Mouse (Mus musculus): ENCODE results near the gene Ralgds.

Gene Ralgds

DNA sequence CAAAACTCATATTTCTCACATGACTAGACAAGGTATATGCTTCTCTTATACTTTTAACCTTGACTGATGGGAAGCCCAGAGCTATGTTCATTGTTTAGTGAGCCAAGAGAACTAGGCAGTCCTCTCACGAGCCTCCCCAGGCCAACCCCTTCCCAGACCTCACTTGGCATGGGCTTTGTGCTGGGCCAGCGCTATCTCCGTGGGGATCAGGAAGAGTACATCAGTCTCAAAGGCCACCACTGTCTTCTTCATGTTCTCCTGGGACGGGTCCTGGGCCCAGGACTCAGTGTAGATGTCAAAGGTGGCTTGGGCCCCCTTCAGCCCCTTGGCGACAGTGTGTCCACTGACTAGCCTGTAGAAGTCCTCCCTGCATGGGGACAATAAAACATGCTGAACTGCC is 44.5 kb downstream of the Ralgds start:
- in situ Hi-C loops (cut with MboI, MseI), result loop anchor here in 1 of 2 experiments (10.0 kb wide), 1 partner anchor 353 kb away; no protein-coding TSS in a partner anchor

DNA sequence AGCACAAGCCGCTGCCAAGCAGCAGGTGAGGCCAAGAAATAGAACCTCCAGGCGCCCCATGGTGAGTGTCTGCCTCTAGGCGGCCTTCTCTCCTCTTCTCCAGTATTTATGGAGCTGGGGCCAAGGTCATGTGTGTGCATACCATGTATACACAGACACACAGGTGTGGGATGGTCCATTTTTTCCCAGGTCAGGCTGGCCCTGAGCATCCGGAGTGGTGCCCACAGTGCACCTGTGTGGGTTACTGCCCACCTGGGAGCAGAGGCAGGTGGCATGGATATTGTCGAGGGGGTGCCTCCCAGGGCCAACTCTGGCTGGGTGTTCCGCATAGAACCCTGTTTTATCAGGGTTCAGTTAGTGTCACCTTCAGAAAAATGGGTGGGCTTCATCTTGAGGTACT is 50.4 kb downstream of the Ralgds start, which contains the start of gene Cel:
Cel (minus strand) TSS at position 101 of the 400 bp plus-strand sequence.
- in situ Hi-C loops (cut with MboI, MseI), result no loop called here

DNA sequence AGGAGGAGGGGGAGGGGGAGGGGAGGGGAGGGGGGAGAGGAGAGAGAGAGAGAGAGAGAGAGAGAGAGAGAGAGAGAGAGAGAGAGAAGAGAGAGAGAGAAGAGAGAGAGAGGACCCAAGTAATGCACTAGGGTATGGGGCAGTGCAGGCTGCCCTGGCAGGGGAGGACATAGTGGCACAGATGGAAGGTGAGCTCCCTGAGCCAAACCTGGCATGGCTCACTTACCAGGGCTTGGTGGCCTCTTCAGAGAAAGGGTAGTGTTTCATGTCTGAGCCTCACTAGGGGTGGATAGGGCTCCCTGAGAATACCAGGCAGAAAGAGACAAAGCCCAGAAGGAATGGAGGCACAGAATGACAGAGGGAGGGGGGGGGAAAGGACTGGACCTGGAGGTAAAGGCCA is 50.9 kb downstream of the Ralgds start:
- in situ Hi-C loops (cut with MboI, MseI), result no loop called here

DNA sequence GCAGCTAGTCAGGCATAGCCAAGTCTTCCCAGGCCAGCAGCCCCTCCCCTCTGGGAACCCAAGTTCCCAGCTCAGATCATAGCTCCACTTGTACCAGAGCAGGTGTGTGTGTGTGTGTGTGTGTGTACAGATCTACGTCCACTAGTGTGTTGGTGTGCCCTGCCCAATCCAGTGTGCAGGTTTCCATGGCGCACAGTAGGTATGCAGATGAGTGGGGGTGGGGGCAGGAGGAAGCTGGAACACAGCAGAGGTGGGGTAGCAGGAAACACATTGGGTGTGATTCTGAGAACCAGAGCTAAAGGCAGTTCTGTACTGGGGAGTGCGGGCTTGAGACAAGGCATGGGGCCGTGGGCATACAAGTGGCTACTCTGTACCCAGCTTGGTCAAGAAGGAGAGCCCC is 51.5 kb downstream of the Ralgds start:
- in situ Hi-C loops (cut with MboI, MseI), result no loop called here

DNA sequence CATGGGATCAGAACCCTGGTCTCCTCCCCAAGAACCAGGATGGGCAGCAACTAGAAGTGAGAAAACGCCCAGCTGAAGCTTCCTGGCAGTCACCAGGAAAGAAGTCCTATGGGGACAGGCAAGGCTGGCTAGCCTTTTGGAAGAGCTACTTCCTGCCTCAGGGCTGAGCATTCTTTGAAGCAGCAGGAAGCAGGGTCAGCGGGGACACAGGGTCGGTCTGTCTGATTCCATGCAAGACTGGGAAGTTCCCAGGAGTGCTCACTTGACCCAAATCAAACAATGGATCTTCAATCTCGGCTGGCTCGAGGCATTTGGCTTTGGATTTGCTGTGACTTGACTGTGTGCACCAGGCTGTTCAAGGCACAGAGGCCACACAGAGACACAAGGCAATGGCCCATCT is 53.6 kb downstream of the Ralgds start:
- in situ Hi-C loops (cut with MboI, MseI), result no loop called here

DNA sequence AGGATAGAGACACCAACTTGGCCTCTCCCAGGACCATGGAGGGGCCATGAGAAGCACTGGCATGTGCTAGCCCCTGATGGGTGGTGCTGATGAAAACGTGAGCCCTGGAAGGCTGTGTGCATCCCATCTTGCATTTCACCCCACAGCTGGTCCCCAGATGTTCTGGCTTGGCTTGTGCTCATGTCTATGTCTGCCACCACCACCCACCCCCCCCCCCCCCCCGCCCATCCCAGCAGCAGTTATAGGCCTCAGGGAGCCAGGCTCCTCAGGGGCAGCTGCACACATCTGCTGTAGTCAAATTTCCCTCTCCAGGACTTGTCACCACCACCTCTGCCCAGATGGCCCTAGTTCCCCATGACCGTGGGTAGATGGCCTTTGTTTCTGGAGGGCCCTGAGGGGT is 57.0 kb downstream of the Ralgds start:
- in situ Hi-C loops (cut with MboI, MseI), result loop anchor here in 1 of 2 experiments (5.0 kb wide), 1 partner anchor 552 kb away; the partner anchor contains the start of gene Setx

DNA sequence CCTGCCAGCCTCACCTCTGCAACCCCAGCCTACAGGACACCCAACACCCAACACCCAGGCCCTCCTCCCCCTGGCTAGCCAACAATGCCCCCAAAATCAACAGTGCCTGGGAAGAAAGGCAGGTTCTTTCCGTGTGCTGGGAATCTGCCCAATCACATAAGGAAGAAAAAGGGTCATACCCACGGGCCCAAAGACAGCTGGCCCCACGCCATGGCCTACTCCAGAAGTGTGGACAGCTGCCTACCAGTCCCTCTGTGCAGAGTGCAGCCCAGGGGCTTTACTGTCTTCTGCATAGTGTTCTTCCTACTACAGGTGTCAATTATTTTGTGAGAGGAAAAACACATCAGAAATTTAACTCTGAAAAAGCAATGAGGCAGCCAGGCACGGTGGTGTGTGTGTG is 62.4 kb downstream of the Ralgds start:
- in situ Hi-C loops (cut with MboI, MseI), result no loop called here

DNA sequence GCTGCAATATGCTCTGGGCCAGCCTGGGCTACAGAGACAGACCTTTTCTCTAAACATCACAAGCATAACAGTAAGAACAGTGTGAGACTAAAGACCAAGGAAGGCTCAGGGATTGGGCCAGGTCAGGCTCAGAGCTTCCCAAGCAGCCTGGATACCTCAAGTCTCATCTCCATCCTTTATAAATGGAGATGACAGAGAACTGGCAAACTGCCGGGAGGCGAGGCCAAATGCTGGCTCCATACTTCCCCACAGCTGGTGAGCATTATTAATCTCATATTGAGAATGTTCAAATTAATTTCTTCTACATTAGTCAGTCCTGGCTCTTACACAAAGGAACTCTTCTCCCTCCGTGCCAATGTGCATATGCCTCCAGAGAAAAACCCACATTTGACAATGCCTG is 63.9 kb downstream of the Ralgds start:
- in situ Hi-C loops (cut with MboI, MseI), result no loop called here

DNA sequence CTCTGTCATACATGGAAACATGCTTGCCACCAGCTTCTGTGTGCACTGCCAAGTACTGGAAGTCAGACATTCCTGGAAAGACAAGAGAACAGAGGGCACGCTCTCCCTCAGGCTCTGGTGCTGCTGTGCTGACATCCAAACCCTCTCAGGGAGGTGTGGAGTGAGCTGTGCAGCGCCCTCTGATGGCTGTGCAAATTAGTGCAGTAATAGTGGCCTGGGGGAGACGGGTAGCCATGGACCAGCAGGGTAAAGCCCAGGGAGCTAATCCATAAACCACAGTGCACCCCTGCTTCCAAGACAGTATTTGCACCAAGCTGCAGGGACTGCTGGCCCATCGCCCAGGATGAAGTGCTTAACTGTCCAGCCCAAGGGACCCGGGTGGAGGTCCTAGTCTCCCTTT is 65.1 kb downstream of the Ralgds start:
- in situ Hi-C loops (cut with MboI, MseI), result no loop called here

DNA sequence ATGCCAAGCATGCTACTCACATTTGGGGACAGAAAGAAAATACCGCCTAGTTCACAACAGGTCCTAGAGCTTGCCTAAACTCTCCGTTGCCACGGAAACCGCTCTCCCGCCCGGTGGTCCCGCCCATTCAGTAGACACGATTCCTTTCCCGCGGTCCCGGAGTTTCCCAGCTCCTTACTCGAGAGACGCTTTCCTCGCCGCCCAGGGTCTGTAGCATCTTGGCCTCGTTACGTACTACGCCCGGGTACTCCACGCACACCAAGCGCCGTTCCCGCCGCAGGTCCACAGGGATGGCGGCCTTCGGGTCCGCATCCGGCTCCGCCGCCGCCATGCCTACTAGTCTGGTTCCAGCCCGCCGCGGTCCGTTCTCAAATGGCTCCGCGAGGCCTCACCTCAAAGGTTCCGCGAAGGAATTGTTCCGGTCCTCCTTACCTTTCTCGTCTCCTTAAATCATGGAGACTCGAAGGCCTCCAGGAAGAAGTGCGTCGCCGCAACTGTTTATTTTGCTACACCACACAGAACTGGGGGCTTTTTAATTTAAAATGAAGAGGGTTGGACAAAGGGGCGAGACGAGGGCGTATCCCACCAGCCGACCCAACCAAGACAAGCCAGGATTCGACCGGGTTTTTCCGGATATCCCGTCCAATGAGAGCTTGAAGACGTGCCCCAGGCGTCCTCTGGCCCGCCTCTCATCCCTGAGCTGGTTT is 69.9 kb downstream of the Ralgds start:
- in situ Hi-C loops (cut with MboI, MseI), result no loop called here

DNA sequence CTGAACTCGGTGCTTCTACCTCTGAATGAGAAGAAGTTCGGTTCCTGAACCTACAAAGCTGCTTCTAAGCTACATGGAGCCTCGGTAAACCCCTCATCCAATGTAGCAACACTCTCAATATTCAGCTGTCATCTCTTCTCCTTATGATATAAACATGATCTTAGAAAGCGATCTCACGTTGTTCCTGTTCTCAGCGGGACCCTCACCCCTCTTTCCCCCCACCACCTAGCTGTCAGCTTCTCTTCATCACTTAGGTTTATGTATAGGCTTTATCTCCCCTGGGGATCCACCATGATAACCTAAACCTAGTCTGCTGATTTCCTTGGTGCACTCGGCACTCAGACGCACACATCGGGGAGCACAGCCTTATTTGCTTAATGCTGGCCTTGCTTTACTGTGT is 70.7 kb downstream of the Ralgds start, which contains the start of gene Gtf3c5:
Gtf3c5 (minus strand) TSS at position 101 of the 400 bp plus-strand sequence.
- in situ Hi-C loops (cut with MboI, MseI), result no loop called here

DNA sequence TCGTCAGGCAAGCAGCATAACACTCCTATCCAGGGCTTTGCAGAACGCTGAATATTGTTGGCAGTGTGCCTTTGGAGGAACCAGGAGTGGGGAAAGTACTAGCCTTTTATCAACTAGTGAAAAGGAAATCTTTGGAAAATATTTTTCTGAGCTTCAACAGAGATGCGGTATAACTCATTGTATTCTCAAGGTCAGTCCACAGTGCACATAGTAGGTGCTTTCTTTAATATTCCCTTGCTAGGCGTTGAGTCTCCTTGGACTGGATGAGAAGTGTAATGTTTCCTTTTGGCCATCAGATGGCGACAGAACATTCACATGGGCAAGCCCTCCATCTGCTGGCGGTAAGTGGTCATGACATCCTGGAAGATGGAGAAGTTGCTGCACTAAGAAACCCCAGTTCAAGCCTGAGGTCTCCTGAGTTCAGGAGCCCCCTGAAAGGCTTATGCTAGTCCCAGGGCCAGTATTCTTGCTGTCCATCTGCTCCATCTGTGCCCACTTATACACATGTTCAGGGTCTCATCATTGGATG is 72.2 kb downstream of the Ralgds start:
- in situ Hi-C loops (cut with MboI, MseI), result no loop called here

DNA sequence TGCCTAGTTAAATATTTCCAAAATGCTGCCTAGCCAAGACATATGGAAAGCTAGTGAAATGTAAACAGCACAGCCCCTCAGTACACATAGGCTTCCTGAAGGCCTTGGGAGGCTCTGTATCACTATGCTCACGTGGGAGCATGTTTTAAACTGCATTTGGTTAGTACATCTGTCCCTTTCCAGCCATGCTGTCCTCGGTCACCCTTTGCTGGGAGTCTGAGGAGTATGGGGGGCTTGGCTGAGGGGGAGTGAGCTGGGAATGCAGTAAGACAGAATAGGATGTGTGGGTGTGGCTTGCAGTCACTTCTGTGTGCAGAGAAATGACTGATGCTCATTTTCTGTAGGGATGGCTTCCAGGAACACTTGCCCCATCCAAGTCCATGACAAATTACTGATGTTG is 72.8 kb downstream of the Ralgds start:
- in situ Hi-C loops (cut with MboI, MseI), result no loop called here

DNA sequence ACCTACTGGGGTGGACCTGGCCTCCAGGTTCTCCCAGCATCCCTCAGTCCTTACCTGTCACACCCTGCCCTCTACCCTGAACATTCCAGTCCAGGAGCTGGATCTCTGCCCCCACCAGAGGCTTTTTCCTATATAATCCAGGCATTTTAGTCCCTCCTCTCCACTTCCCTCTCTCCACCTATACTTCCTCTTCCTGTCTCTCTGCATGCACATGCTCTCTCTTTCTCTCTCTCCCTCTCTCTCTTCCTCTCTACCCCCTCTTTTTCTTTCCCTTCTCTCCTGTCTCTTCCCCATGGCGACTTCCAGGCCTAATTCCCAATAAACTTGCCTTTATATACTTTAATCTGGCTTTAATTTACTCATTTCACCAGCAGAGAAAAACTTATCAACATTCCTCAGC is 75.6 kb downstream of the Ralgds start:
- in situ Hi-C loops (cut with MboI, MseI), result no loop called here

DNA sequence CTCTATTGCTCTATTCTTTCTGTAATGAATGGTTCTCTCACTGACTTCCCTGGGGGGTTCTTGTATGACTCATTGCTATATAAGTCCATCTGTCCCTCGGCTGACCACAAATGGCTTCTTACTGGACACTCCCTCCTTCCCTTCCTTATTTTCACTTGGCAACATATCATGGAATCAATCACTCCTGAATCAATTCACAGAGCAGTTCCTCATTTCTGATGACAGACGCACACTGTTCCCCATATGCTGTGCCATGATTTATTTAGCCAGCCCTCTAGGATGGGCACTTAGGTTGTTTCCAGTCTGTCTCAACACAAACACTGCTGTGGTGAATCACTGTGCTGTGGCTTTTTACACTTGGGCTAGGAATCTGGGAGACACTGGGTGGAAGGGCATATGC is 78.6 kb downstream of the Ralgds start:
- in situ Hi-C loops (cut with MboI, MseI), result loop anchor here in 1 of 2 experiments (5.0 kb wide), 1 partner anchor 41 kb away; no protein-coding TSS in a partner anchor

DNA sequence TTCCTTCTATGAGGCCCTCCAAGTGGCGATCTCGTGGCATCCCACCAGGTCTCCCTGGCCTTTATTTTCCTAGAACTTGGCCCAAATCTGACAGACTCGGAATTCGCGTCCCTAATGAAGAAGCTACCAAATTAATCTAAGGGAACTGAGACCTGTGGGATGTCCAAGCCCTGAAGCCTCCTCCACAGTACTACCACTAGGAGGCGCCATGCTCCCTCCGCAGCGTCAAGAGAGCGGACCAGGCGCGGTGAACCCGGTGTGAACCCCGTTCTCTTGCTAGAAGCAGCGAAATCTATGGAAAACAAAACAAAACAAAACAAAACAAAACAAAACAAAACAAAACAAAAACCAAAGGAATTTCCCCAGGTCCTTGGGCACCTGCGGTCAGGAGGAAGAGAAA is 79.9 kb downstream of the Ralgds start:
- in situ Hi-C loops (cut with MboI, MseI), result loop anchor here in 1 of 2 experiments (5.0 kb wide), 1 partner anchor 39 kb away; no protein-coding TSS in a partner anchor

DNA sequence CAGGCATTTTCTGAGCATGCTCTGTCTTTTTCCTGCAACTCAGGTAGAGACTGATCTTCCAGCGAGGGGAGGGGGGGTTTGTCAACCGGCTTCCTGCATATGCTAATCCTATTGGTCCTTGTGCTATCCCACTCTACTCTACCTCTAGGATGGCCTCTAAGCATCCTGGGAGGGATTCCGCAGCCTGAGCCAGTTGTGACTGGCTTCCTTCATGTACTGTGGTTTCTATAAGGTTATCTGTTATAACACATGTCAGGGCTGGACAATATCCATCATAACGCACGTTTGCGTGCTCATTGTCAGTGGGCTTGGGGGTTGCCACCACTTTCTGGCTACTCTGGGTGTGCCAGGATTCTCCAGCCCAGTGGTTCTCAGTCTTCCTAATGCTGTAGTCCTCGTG is 83.1 kb downstream of the Ralgds start:
- in situ Hi-C loops (cut with MboI, MseI), result no loop called here

DNA sequence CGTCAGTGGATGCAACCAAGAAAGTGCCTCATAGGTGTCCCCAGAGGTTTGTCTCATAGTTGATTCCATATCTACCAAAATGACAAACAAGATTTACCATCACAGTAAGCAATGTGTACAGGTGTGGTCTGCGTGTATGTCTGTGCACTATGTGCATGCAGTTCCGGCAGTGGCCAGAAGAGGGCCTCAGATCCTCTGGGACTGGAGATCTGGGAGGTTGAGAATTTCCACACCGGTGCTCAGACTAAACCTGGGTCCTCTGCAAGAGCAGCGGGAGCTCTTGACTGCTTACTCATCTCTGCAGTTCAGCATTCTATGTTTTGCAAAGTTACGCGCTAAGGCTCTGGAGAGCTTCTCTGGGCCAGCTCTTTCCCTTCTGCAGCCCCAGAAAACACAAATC is 84.1 kb downstream of the Ralgds start:
- in situ Hi-C loops (cut with MboI, MseI), result no loop called here

DNA sequence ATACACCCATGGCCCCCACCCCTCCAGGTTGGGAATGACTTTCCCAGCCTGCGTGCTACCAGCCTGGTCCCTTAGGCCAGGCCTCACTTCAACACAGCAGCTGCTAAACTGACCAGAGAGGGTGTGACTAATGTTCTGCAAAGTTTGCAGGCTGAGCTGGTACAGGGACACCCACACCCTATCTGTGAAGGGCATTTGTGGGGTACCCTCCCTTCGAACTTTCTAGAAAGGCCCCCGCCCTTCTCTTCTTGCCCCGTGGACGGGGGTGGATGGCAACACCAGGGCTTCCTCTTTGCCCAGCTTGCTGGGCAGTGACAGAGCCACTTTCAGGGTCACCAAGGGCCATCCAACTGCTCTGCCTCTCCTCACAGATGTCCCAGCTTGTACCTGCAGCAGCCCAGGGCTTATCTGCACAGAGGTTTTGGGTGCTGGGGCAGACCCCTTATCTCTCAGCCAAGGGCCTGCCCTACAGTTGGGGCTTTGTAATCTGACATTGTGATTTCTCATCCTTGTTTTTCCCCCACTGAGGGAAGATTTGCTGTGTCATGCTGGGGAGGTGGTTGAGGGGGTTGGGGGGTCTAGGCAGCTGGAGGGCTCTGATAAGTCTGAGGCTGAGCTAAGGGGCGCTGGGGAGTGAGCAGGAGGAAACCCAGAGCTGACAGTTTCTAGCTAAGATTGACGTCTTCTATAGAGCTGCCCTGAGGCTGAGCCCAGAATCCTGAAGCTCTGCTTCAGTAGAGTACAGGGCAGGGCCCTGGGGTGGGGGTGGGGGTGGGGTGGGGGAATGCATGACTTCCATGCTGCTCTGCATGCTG is 85.0 kb downstream of the Ralgds start:
- in situ Hi-C loops (cut with MboI, MseI), result no loop called here

DNA sequence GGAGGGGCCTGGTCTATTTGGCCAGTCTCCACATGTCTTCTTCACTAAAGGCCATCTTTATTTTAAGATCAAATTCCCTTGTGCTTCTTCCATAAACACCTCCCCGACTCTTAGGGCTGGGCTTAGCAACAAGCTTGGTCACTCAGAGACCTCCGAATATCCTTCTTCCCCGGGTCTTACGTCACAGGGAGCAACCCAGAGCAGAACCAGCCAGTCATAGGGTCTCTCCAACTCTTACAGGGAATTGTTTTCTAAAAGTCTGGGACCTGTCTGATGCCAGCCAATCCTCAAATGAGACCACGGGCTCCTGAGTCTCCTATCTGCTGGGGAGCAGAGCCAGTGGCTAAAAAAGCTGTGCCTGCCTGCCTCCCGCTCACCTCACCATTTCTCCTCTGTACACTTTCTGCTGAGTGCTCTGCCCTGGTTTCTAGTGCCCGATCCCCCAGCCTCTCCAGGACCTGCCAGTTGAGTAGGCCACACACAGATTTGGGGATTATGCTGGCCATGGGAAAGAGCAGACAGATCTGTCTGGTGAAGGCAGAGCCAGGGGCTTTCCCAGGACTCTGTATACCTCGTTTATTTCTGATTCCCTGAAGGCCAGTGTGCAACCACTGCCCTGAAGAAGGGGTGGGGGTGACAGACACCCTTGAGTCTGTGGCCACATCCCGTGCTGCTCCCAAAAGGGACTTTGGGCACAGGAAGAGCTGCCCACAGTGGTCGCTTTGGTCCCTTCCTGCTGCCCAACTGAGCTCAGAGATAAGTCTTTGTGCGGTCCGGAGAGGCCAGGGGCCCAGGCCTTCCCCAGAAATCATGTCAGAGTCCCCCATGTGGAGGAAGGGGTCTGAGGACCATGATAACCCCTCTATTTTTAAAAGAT is 86.0 kb downstream of the Ralgds start:
- in situ Hi-C loops (cut with MboI, MseI), result no loop called here

DNA sequence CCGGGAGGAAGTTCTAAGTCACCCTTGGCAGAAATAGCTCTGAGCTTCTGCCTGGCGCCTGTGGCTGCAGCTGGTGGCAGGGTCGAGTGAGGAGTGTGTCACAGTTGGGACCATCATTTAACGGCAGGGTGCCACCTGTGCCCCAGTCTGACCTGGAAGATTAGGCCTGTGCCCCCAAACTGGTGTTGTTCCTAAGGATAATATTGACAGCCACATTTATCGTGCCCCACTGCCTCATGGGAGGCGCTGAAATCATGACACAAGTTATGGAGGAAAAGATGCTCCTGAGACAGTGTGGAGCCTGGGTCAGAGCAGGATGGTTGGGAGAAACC is 86.6 kb downstream of the Ralgds start:
- in situ Hi-C loops (cut with MboI, MseI), result no loop called here
